Mouse (Mus musculus) lung, adult 18-20 months (tissue): ENCODE measurements around the gene Ptgr1.
A peak's percentile ranks its signal among the peaks of the same experiment; 100 is the strongest.

ENCODE experiments used
- DNase-seq, 2 experiments: peaks; one replicate each; pipeline ENCODE4 v3.0.0; 2022; ENCODE audit warnings: mixed read lengths in 2 of 2

Ptgr1 gene

DNA sequence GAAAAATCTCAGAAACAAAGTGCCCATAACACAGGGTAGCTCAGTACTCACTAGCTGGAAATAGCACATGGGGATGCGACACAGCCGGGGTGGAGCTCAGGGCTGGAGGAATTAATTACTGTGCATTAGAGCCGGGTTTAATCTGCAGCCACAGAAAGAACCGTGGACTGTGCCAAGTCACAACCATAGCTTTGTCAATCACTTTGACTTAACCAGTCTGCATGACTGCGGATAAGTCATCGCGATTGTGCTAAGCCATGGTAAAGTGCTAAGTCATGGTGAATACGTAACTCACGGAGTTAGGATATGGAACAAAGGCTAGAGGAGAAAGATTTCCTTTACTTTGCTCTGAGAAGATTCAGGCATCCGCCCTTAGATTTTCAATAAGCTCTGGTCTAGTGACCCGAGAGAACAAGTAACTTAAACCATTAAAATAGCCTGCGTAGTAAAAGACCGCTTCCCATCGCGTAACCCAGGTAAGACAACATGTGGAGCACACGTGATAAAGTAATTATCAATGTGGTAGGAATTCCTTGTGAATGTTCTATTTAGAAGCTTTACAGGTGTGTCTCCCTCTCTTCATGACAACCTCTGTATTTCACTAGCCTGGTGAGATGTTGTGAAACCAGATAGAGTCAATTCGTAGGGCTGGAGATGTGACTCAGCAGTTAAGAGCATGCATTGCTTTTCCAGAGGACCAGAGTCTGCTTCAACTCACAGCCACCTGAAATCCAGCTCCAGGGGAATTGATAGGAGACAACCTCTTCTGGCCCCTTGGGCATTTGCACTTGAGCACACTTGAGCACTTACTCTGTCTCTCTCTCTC is 3.9 kb upstream of the Ptgr1 start:
- DNase-seq = peak in 1 of 2 experiments; percentile 44

DNA sequence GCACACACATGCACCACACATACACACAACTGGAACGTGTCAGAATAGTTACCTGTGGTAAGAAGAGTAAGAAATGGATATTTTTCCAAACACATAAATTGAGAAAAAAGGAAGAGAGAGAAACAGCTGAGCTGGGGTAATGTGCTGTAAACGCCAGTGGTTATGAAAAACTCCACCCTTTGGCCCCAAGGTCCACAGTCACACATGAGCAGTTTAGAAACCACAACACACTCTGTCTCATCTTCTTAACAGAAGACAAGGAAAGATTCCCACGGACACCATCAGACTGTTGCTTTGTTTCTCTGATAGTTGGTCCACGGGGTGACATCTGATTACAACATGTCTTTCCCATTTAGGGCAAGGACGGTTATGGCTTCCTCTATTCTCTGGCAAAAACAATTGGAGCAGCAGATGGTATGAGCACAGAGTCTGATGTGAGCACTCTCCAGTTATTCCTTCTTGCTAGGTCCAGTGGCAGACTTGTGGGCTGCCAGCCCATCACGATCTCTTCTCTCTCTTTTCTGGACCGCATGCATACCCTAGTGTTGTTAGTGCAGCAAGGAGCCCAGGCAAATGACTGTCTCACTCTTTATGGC is 2.5 kb upstream of the Ptgr1 start:
- no peak for DNase-seq

DNA sequence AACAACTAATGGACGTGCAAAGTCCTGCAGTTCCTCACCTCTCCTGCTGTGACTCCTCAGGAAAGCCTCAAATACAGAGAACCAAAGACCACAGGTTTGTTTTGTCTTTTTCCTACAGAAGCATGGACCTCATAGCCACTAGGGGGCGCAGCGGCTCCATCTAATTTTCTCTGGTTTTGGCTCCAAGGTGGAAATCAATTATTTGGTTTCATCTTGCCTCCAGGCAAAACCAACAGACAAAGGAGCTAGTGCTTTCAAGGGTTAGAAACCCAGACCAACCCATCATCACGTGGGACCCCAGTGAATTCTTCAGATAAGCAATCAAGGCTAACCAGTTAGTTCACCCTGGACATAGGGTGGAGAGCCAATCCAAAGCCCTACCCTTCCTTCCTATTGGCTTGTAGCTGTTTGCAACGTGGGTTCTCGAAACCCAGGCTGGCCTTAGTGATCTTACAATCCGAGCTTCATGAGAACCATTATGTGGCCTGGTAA is 1.7 kb downstream of the Ptgr1 start:
- peak; percentile 80 to 85 for DNase-seq

DNA sequence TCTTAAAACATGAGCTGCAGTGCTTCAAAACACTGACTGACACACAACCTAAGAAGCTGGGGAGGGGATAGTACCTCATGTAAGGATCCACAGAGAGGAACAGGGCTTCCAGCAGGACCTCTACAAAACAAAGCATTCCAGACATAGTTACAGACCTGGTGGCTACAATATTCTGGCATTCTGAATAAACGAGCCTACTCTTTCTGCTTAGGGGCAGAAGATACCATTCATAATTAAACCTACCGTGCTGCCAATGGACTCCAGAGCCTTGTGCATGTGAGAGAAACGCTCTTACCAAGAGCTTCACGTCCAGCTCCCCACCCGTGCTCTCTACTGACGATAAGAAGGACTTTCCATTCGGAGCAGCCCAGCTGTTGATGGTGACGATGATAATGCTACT is 4.1 kb downstream of the Ptgr1 start:
- DNase-seq = no peak

DNA sequence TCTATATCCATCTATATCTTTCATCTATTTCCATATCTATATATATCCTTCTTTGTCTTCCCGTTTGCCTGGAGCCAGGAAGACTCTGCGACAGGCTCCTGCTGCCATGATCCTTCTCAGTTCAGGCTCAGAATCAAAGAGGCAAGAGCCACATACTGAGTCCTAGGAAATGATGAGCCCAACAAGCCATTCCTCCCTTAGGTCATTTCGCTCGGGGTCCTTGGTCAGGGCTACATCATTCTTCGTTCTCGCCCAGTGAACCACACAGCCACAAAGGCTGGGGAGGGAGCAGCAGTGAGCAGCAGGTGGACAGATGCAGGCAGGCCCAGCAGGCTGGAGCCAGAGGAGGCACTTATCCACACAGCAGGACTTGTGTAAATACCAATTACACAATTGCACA is 5.5 kb downstream of the Ptgr1 start:
- DNase-seq = peak; percentile 18 to 27

DNA sequence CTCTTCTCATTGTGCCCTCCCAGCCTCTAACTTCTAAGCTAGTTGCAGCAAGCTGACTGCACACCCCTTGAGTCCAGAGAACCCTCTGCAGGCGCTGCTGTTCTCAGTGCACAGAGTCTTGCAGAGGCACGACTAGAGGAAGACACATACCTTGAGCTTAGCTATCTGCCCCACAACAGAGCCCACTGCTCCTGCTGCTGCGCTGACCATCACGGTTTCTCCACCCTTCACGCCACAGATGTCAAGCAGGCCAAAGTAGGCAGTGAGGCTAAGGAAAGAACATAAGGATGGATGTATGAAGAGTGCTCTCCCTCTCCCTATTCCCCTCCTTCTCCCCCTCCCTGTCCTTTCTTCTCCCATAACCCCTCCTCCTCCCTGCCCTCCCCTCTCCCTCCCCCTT is 11.2 kb downstream of the Ptgr1 start:
- no peak for DNase-seq

DNA sequence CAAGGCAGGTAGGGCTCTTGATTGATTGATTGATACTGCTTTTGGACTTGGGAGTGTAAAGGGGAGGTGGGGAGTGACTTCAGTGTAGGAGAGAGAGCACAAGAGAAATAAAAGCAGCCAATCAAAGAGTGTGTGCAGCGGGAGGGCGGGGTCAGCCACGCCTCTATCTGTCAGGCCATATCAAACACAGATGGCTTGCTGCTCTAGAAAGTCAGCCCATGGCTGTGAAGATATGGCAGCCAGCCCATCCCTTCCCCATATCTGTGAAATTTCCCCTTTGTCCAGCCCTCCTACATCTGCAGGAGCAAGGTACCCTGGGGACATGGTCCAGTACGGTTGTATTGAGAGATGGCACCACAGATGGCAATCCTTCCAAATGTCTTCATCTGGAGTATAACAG is 16.2 kb downstream of the Ptgr1 start:
- DNase-seq = no peak

DNA sequence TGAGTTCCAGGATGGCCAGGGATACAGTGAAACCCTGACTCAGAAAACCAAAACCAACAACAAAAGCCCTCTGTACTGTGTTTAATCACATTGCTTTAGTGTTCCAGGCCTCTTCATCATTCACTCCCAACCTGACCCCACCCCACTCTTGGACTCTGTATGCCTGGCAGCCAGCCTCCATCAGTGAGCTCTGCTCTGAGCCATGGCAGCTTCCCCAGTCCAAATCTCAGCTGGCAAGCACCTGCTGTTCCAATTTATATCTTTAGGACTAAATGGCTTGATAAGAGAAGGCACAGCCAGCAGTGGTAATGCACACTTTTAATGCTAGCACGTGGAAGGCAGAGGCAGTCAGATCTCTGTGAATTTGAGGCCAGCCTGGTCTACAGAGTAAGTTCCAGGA is 21.8 kb downstream of the Ptgr1 start:
- no peak for DNase-seq

DNA sequence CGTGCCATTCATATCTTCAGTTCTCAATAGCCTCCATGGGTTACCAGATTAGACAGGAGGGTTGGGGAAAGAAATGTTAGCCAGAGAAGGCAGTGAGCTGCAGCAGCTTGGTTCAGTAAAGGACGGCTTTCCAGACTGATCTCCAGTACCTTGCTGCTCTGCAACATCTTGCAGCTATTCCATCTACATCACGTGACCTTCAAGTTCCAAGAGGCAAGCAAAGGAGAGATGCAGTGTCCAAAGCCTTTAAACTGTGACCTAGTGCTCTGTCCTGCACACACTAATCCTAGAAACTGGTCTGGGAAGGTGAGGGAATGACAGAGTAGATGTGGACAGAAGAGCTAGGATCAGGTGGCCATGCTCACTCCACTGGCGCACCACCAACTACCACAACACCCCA is 23.6 kb downstream of the Ptgr1 start:
- no peak for DNase-seq

DNA sequence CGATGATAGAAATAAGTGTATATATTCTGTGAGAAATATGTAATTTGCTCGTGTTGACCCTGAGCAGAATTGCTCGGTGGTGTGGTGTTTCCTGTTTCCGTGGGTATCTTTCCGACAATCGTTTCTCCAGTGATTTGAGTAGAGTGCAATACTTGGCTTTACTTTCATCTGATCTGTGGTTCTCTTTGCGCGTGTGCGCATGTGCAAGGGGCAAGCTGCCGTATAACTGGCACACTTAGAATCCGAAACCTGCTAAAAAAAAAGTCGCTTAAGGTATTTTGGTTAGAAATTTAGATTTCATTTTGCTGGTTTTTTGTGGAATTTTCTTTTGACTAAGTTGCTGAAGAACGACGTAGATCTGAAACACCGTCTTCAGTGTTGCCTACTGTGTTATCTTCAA is 25.2 kb downstream of the Ptgr1 start:
- no peak for DNase-seq

DNA sequence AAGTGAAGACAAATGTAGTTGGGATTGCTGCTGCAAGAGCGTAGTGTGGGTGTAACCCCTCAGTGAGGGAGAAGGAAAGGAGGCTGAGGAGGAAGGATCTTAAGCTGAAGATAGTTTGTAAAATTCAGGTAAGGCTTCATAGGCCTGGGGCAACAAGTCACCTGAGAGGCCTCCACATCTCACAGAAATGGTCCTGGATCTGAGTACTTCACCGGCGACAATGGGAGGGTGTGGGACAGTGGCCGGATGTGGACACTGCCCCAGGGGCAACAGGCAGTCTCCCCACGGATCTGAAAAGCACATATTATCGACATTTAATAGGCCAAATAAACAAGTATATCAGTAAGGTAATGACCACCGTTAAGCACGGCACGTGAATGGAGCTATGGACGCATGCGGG is 34.3 kb downstream of the Ptgr1 start:
- no peak for DNase-seq

DNA sequence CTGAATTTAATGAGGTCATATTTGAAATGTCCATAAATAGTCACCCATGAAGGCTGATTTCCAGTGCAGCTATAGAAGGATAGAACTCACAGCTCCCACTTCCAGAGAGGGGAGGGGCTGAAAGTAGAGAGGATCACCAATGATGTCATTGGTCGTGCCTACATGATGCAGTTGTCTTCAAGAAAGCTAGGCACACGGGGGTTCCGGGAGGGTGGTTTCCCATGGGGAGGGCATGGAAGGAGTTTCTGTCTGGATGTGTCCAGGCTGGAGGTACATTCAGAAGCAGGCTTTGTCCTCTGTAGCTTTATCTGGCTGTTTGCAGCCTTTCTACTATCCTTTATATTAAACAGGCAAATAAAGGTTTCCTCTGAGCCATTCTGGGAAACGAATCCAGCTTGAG is 38.5 kb downstream of the Ptgr1 start:
- DNase-seq = no peak

DNA sequence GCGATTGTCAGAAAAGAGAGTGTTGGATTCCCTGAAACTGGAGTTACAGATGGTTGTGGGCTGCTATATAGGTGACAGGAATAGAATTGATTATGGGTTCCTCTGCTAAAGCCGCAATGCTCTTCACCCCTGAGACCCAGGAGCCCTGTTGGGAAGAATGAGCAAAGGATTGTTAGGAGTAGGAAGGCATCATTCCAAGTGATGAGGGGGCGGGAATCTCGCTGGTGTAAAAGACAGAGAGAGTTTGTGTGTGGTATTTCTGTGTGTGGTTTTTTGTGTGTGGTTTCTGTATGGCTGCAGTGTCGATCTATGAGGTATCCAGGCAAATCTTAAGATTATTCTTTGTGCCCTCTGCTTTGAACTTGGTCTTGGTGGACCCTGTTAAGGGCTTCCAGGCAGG is 42.2 kb downstream of the Ptgr1 start:
- DNase-seq = no peak

DNA sequence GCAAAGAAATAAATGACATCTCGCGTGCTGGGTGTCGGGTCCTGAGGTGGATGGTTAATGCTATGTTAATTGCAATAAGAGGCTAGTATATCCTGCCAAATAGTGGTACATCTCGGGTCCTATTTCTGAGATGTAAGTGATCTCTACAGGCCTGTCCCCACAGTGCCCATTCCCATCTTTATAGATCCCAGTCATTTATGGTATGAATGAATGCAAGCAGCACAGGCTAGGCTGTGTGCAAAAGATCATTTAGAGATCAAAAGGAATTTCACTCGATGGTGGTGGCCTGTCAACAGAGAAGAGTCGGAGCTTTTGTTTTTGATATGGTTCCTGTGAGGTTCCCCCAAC is 42.7 kb downstream of the Ptgr1 start:
- DNase-seq = no peak

DNA sequence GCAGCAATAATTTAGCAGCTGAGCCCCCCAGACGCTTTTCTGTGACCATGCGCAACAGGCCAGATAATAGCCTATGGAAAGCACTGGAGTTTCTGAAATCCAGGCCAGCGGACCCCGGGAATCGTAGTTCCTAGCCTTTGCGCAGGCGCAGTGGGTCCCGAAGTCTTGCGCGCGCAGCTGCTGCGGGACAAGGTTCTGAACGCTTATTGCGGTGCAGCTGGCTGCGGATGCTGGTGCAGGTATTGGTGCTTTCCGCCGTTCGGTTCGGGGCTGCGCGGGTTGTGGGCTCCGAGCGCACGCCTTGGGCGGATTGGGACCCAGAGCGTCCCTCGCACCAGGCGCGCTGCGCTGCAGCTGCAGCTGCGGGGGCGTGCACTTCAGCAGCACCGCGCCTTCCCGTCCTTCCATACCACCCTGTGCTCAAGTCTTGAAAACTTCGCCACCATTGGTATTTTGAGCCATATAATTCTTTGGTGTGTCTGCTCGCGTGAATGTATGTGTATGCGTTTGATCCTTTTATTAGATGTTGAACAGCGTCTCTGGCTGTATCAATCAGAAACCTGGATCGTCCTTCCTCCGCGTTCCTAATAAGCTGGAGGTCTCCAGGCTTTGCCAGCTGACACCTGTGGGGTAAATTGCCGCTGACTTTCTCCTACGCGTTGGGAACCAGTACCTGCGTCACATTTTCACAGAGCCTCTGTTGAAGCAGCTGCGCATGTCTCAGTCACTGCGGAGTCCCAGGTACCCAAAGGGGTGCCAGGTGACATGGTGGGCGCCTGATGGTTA is 43.3 kb downstream of the Ptgr1 start, which contains the start of gene Zkscan16:
Gene Zkscan16 (plus strand): TSS at position 209 of the 786 bp plus-strand sequence.
- DNase-seq = peak; percentile 47 to 57

DNA sequence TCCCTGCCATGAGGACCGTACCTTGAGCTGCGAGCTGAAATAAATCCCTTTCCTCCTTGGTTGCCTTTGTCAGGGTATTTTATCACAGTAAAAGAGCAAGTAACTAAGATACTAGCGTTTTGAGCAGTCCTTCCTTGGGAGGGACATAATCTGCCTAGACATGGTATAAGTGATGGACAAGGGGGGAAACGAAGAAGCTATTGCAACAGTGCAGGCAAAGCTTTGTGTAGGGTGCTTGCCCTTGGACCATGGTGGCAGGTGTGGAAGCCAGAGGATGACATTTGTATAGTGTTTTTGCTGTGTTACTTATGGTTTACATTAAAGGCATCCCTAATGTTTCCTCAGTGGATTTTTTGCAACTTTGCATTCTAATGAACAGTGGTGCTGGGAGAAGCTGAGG is 44.0 kb downstream of the Ptgr1 start:
- no peak for DNase-seq

DNA sequence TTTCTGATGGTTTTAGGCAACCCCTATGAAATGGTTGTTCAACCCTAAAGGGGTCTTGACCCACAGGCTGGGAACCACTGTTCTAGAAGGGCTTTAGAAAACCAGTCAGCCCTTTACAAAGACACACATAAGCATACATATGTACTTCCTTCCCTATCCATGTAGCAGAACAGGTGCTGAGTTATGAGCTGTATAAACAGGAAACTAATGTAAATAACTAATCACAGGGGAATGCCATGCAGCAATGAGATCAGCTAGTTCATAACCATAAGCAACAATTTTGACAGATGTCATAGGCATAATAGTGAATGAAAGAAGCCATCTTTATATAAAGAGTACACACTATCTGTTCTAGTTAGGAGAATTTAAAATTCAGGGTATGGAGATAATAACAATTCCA is 45.3 kb downstream of the Ptgr1 start:
- DNase-seq = no peak

DNA sequence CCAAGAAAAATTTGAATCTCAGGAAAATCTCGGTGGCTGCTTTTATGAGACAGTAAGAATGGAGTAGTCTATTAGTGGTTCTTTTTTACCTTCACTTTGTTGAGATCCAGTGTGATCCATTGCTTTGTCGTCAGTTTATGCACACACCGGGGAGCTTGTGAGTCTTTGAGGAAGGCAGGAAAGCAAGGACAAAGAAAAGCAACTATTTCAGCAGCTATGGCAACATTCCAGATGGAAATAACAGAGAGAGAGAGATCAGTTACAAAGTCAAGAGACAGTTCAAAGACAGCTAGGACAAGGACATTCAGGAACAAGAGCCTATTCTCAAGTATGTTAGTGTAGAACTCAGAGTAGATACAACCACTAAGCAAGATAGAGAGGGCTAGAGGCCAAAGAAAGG is 51.1 kb downstream of the Ptgr1 start:
- no peak for DNase-seq

DNA sequence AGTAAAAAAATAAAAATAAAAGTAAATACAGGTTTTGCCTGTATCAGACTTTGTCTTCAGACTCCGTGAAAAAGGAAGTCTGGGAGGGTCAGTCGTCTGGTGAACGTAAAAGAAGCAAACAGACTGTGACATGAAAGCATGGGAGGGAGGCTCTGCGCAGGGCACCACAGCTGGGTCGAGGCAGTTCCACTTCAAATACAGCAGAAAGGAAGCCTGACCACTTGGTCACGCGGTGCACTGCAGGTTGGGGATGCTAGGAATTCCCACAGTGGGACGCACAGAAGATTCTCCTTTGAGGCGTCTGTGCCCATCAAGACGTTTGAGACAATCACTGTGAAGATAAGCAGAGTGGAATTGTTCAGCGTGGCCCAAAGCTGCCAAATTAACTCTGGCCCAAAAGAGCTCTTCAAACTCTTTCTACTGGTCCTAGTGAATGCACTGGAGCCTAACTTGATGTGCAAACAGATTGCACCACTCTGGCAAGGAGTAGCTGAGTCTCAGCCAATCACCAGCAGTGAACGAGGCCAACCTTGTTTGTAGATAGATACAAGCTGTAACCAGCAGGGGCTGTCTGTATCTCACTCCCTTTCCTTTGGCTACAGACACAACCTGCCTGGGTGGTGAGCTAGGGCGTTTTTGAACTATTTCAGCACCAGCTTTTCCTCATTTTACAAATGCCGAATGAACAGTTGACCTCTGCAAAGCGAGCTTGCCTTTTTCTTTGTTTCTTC is 52.0 kb downstream of the Ptgr1 start:
- peak; percentile 70 to 82 for DNase-seq

DNA sequence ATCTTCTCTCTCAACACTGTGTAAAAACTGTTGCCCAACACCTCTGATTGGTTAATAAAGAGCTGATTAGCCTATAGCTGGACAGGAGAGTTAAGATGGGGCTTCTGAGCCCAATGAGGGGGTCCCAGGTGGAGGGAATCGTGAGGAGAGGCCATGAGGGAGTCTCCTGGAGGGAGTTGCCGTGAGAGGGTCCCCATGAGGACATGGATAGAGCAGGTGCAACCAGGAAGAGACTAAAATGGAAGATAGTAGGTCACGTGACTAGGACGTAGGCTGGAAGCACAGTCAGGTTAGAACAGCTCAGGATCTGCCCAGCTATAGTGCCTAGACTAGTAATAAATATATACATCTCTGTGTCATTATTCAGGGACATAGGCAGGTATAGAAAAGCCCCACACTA is 52.6 kb downstream of the Ptgr1 start:
- no peak for DNase-seq

DNA sequence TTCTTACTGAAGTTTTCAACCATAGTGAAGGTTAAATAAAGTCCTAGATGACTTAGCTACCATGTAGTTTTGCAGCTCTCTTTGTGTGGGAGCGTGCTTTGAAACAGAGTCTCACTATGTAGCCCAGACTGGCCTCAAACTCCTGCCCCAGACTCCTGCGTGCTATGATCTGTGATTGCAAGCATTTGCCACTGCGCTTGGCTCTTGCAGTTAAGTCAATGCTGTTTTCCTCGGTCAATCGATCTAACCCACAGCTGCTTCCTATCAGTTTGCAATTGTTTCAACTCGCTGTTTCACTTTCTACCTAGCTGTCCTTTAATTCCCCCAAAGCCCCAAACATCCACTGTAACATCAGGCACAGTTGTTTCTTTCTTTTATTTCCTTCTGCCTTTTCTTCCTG is 54.4 kb downstream of the Ptgr1 start:
- DNase-seq = no peak

DNA sequence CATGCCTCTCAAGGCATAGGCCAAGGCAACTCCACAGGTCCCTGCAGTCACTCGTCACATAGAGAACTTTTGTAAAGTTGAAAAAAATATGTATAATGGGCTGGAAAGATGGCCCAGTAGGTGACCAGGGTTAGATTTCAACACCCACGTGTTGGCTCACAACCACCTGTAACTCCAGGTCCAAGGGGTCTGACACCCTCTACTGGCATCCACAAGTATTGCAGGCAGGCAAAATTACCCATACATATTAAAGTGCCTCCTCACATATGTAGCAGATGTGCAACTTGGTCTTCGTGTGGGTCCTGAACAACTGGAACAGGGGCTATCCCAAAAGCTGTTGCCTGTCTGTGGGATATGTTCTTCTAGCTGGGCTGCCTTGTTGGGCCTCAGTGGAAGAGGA is 59.3 kb downstream of the Ptgr1 start:
- DNase-seq = no peak

DNA sequence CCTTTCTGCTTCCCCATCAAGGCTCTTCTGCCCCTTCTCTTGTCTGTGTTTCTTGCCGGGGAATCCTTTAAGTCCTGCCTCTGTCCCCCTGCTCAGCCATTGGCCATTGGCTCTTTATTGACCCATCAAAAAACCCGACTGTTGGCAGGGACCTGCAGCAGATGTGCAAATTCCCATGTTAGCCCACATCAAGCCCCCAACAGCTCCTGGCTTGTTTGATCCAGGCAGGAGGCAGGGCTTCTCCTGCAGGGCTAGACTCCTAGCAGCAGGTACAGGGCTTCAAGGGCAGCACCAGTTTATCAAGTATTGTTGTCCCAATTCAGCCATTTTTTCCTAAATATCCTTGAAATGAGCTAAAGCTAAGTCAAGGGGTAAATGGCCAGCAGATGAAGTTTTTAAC is 60.8 kb downstream of the Ptgr1 start:
- DNase-seq = no peak
